ENCODE assay signal across 9 mouse cellular contexts in genomic region chr1:37350886-37351651, GRCm38 (mm10). TPM values are rescaled to one million over a fixed set of nuclear protein-coding genes. Genes with fewer than 3 reads are reported as not detected.
DNase-seq lines count a peak whose midpoint lies in the region; ATAC-seq lines count a peak whose summit lies in the region.
"Had no signal": no experiment of that assay in that cellular context is flagged by ENCODE, and none has a peak within 500 bp of the region (broad histone marks: within the 10 kb centered on the region; RNA-seq: fewer than 3 reads in every experiment).

No protein-coding gene starts in this region.

- H3K36me3 ChIP-seq in forebrain, embryonic 15.5 days = no peaks in the 10 kb centered on the region
- no peaks in the 10 kb centered on the region for H3K36me3 ChIP-seq in forebrain, embryonic 10.5 days (replicated peaks)
- no peaks in the 10 kb centered on the region for H3K36me3 ChIP-seq in liver, embryonic 12.5 days
- H3K36me3 ChIP-seq: limb, embryonic 12.5 days had no signal

- ATAC-seq in forebrain, embryonic 15.5 days (replicated peaks) = peak; percentile 59; the same call in 1 of the 2 replicates
- 0 out of 2 replicates have a peak, but pooled peaks have one; percentile 42 for ATAC-seq in liver, embryonic 12.5 days
- no peak for ATAC-seq in megakaryocyte-erythroid progenitor cell, adult 5-6 weeks (replicated peaks; ENCODE audit: low FRiP score, low TSS enrichment, poor library complexity, severe bottlenecking)

- H3K9ac ChIP-seq in forebrain, embryonic 15.5 days (replicated peaks) = no peak overlapping the region
- no peak overlapping the region for H3K9ac ChIP-seq in liver, embryonic 12.5 days
- H3K9ac ChIP-seq: limb, embryonic 12.5 days had no signal

- H3K4me1 ChIP-seq in forebrain, embryonic 15.5 days = peaks cover 12% of the 10 kb centered on the region; the same call in 1 of the 2 replicates
- H3K4me1 ChIP-seq in forebrain, embryonic 10.5 days = peaks cover 5% of the 10 kb centered on the region
- peaks cover 6% of the 10 kb centered on the region; the same call in 1 of the 2 replicates for H3K4me1 ChIP-seq in liver, embryonic 12.5 days

- DNase-seq in forebrain, embryonic 10.5 days (ENCODE audit: extremely low spot score, low spot score) = no peak
- DNase-seq in urinary bladder, postnatal 14 days (ENCODE audit: low spot score) = peak; percentile 12
- DNase-seq in urinary bladder, postnatal 25 days (ENCODE audit: low spot score) = no peak
- no peak for DNase-seq in thymus, postnatal 14 days
- DNase-seq in thymus, postnatal 10 days (ENCODE audit: low spot score in 2 of 2) = no peak

- 47% methylated on average over 7 of the region's 7 CpGs for WGBS in forebrain, embryonic 15.5 days
- WGBS in forebrain, embryonic 10.5 days = 70% methylated on average over 7 of the region's 7 CpGs
- 48% methylated on average over 7 of the region's 7 CpGs for WGBS in liver, embryonic 12.5 days (ENCODE audit: insufficient replicate concordance)

- H3K9me3 ChIP-seq in forebrain, embryonic 15.5 days = no peaks in the 10 kb centered on the region
- H3K9me3 ChIP-seq in forebrain, embryonic 10.5 days = no peaks in the 10 kb centered on the region
- no peaks in the 10 kb centered on the region for H3K9me3 ChIP-seq in liver, embryonic 12.5 days (replicated peaks)
- H3K9me3 ChIP-seq: limb, embryonic 12.5 days had no signal

- no peak overlapping the region for H3K4me3 ChIP-seq in forebrain, embryonic 15.5 days
- no peak overlapping the region for H3K4me3 ChIP-seq in forebrain, embryonic 10.5 days
- H3K4me3 ChIP-seq in liver, embryonic 12.5 days = no peak overlapping the region
- H3K4me3 ChIP-seq: limb, embryonic 12.5 days had no signal

- H3K27ac ChIP-seq in forebrain, embryonic 15.5 days (replicated peaks) = no peak overlapping the region
- H3K27ac ChIP-seq in forebrain, embryonic 10.5 days = no peak overlapping the region
- H3K27ac ChIP-seq in liver, embryonic 12.5 days = no peak overlapping the region
- H3K27ac ChIP-seq: limb, embryonic 12.5 days had no signal

- H3K4me2 ChIP-seq in forebrain, embryonic 15.5 days (replicated peaks) = no peak overlapping the region
- H3K4me2 ChIP-seq in liver, embryonic 12.5 days = no peak overlapping the region
- H3K4me2 ChIP-seq: limb, embryonic 12.5 days had no signal

- no peaks in the 10 kb centered on the region for H3K27me3 ChIP-seq in forebrain, embryonic 15.5 days
- no peaks in the 10 kb centered on the region for H3K27me3 ChIP-seq in forebrain, embryonic 10.5 days (ENCODE audit: poor library complexity, severe bottlenecking)
- no peaks in the 10 kb centered on the region for H3K27me3 ChIP-seq in liver, embryonic 12.5 days (replicated peaks)
- H3K27me3 ChIP-seq: limb, embryonic 12.5 days had no signal

RNA-seq across cellular contexts. Expression of gene Inpp4a, which starts 51.4 kb away (rescaled TPM):
- 55.0 and 56.0 TPM in 2 replicates for polyA plus RNA-seq in forebrain, embryonic 15.5 days (2015; fragmentation: Nextera tagmentation; extraction: Ambion mirVana)
- 9.7 and 10.1 TPM in 2 replicates for polyA plus RNA-seq in forebrain, embryonic 10.5 days (2016; fragmentation: Nextera tagmentation; extraction: Ambion mirVana)
- polyA plus RNA-seq in liver, embryonic 12.5 days (2016; fragmentation: Nextera tagmentation; extraction: Ambion mirVana) = 4.0 and 4.1 TPM in 2 replicates
- total RNA-seq in megakaryocyte-erythroid progenitor cell, adult 5-6 weeks (2014; fragmentation: Nextera tagmentation) = 4.3 and 5.8 TPM in 2 replicates
- total RNA-seq in megakaryocyte-erythroid progenitor cell, adult 5-6 weeks (2017) = 1.8 and 2.1 TPM in 2 replicates
